Mouse (Mus musculus): ENCODE measurements at regions not wholly inside any gene's neighbourhood (a gene's known extent, or its start where the extent isn't known, plus 50 kb on each side); places are given as distances from the start of the nearest gene placed in this dataset.

DNA sequence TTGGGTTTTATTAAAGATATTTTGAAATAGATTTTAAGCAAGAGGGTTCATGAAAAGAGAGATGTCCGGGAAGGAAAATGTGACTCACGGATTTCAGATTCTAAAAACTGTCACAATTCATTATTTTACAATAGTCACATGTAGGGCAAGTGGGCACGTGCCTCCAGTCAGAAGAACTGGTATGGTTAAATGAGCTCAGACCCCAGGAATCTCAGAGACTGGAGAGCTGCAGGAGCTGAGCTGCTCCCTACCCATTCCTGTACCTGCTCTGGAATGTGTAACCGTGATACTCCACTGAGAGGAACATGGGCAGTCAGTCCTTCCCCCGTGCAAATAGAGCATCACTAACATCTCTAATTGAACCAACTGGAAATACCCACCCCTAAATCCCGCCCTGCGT is 372.9 kb downstream of the Kif2b start:
- TF ChIP-seq CTCF (IDR thresholded peaks at IDR 0.05) (no peak), EP300 (IDR thresholded peaks at IDR 0.05; ENCODE audit: insufficient read depth, low read depth, low read length) (no peak)

All from heart, adult 2 months (tissue).